In the genomic region with DNA sequence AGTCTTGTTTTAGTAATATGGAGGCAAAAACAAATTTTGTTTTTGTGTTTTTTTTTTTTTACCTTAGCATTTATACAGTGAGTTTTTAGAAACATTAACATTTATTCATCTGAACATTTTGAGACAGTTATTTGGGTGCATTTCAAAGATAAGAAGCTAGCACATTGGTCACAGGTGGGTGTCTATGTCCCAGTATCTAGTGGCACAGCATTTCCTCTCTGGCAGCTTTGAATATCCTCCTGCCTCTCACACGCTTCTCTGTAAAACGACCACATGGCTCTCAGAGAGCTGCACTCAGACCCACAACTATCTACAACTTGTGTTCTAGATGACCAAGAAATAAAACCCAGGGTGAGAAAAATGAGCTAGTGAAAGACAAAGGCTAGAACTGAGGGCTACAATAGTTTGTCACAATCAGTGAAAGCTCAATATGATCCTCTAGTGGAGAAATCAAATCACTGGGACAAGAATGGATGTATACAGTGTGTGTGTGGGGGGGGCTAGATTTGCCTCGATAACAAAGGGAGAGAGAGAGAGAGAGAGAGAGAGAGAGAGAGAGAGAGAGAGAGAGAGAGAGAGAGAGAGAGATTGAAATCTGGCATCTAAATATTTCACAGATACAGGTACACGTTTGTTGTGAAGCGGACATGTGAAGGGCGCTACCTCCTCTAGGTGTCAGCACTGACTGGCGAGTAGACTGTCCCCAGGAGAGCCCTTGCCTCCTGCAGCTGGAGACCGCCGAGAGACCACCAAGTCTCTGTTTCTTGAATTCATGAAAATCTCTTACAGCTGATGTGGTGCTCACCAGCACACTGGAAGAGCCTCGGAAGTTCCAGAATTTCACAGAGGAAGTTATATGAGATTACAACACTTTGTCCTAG, we compare ENCODE assay signal across 8 mouse cellular contexts. TPM values are rescaled to one million over a fixed set of nuclear protein-coding genes. Genes with fewer than 3 reads are reported as not detected.
DNase-seq lines count a peak whose midpoint lies in the region; ATAC-seq and TF ChIP-seq lines count a peak whose summit lies in the region.

No protein-coding gene starts in this region.

- ATAC-seq in hindbrain, embryonic 15.5 days (ENCODE audit: low FRiP score, low read depth) = peak; percentile 64

- H3K4me1 ChIP-seq in kidney, adult 2 months (ENCODE audit: control insufficient read depth, insufficient read depth, low read length) = no peaks in the 10 kb centered on the region
- H3K4me1 ChIP-seq in hindbrain, embryonic 15.5 days (replicated peaks) = peaks cover 14% of the 10 kb centered on the region

- no peaks in the 10 kb centered on the region for H3K9me3 ChIP-seq in hindbrain, embryonic 15.5 days

- H3K9ac ChIP-seq in hindbrain, embryonic 15.5 days = no peak overlapping the region

- no peak overlapping the region; the same call in 1 of the 2 replicates for H3K4me3 ChIP-seq in kidney, adult 2 months (ENCODE audit: insufficient read depth, low read depth, low read length)
- peak overlapping the region; percentile 37 for H3K4me3 ChIP-seq in hindbrain, embryonic 15.5 days

- DNase-seq in kidney, adult 2 months = no peak
- DNase-seq in kidney, adult 11 months = no peak
- DNase-seq in ZHBTc4 (ENCODE audit: low read depth, low spot score) = peak; percentile 21
- DNase-seq in lung, postnatal 36 days = peak; percentile 35
- no peak for DNase-seq in c-Kit-positive CD71-positive TER-119-positive erythroid progenitor cells, embryonic 14.5 days (ENCODE audit: low spot score)
- no peak for DNase-seq in cerebellum, adult 8-10 months
- DNase-seq in left cerebral cortex, postnatal 10 days (ENCODE audit: extremely low spot score in 1 of 2, low spot score in 2 of 2) = no peak

- H3K27ac ChIP-seq in kidney, adult 2 months (ENCODE audit: insufficient read depth, low read depth, low read length) = no peak overlapping the region
- H3K27ac ChIP-seq in hindbrain, embryonic 15.5 days (replicated peaks) = no peak overlapping the region

- H3K27me3 ChIP-seq in kidney, adult 2 months (replicated peaks; ENCODE audit: control insufficient read depth, insufficient read depth, low read length) = no peaks in the 10 kb centered on the region
- H3K27me3 ChIP-seq in hindbrain, embryonic 15.5 days = 0 out of 2 replicates have a peak, but pooled peaks cover 3% of the 10 kb centered on the region

- intact Hi-C loops in left cerebral cortex, postnatal 10 days (cut with DNase I) = no loop called here

- WGBS in kidney, adult 2 months = 11% methylated on average over 10 of the region's 10 CpGs
- WGBS in hindbrain, embryonic 15.5 days = 15% methylated on average over 10 of the region's 10 CpGs

- no peak for TF ChIP-seq POLR2A in kidney, adult 2 months (IDR thresholded peaks at IDR 0.05; ENCODE audit: low read depth, low read length)

- H3K36me3 ChIP-seq in kidney, adult 2 months (ENCODE audit: control insufficient read depth, insufficient read depth, low read length) = no peaks in the 10 kb centered on the region
- no peaks in the 10 kb centered on the region for H3K36me3 ChIP-seq in hindbrain, embryonic 15.5 days

- peak; percentile 64 for TF ChIP-seq CTCF in kidney, adult 2 months (conservative IDR thresholded peaks at IDR 0.05; ENCODE audit: insufficient read depth, insufficient read length, low read depth, low read length)

- peak overlapping the region; percentile 86 for H3K4me2 ChIP-seq in hindbrain, embryonic 15.5 days

RNA-seq across cellular contexts. Expression of a gene that starts 1.1 kb away (rescaled TPM):
- 0.42 and 1.1 TPM in 2 replicates for polyA plus RNA-seq in kidney, adult 2 months (2012; rRNA removed)
- polyA plus RNA-seq in hindbrain, embryonic 15.5 days (2015; fragmentation: Nextera tagmentation; extraction: Ambion mirVana) = not detected in 2 replicates
- total RNA-seq in left cerebral cortex, postnatal 10 days (2021) = not detected

RNA-seq across cellular contexts. Expression of a gene that starts 11.6 kb away (rescaled TPM):
- polyA plus RNA-seq in kidney, adult 2 months (2012; rRNA removed) = 0.69 and 1.6 TPM in 2 replicates
- polyA plus RNA-seq in hindbrain, embryonic 15.5 days (2015; fragmentation: Nextera tagmentation; extraction: Ambion mirVana) = 0.35 and 0.55 TPM in 2 replicates
- total RNA-seq in left cerebral cortex, postnatal 10 days (2021) = under 1 TPM in 1 of 2 experiments, not detected in 1; 0.55 TPM

RNA-seq across cellular contexts. Expression of a gene that starts 28.3 kb away (rescaled TPM):
- polyA plus RNA-seq in kidney, adult 2 months (2012; rRNA removed) = 23.4 and 45.0 TPM in 2 replicates
- 61.7 and 68.1 TPM in 2 replicates for polyA plus RNA-seq in hindbrain, embryonic 15.5 days (2015; fragmentation: Nextera tagmentation; extraction: Ambion mirVana)
- 10 to 100 TPM; 18.0 to 18.5 TPM for total RNA-seq in left cerebral cortex, postnatal 10 days (2021)

Comparison
In these comparisons a context has a peak if more than half of its experiments do, and no peak if none do; other contexts are left out.
1. DNase-seq: peak in ZHBTc4 (single experiment) and lung, postnatal 36 days (single experiment); none in kidney, adult 2 months (single experiment), kidney, adult 11 months (single experiment), c-Kit-positive CD71-positive TER-119-positive erythroid progenitor cells, embryonic 14.5 days (single experiment), cerebellum, adult 8-10 months (single experiment) and left cerebral cortex, postnatal 10 days (0 of 2).